Mouse (Mus musculus) cortical plate, adult 2 months (tissue): ENCODE results near the gene Fam155a.

ENCODE experiments used
- CTCF ChIP-seq: fragments of 200-500 bp; IDR thresholded peaks from 2 replicates; pipeline ENCODE4 v1.5.1; 2011; ENCODE audit warnings: mild to moderate bottlenecking, control low read depth, low read length; ENCODE audit not compliant: insufficient read depth; ENCODE audit errors: extremely low read depth
- POLR2A ChIP-seq: fragments of 200-500 bp; IDR thresholded peaks from 2 replicates; pipeline ENCODE4 v1.6.1; 2011; ENCODE audit warnings: mild to moderate bottlenecking, low read length, control low read depth; ENCODE audit not compliant: insufficient read depth; ENCODE audit errors: extremely low read depth

DNA sequence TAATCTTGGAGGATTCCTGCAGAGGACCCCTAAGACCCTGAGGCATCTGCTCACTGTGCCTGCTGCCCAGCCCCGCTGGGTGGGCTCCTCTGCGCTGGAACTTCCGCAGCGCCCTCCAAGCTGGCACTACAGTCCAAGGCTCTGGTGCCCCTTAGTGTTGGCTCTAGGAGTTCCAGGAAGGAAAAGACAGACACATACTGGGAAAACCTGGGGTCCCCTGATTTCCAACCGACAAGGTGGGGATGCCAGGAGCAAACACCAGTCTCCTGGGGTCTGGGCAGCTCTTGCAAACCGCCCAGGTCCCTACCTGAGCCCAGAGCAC, 1.5 kb upstream of the Fam155a start:
- TF ChIP-seq POLR2A (no peak), CTCF (peak; percentile 62)
